Mouse (Mus musculus): ENCODE measurements around the gene Ntn3. TPM values are rescaled to one million over a fixed set of nuclear protein-coding genes. Genes with fewer than 3 reads are reported as not detected.

The Ntn3 gene
- polyA plus RNA-seq, 1 experiment from 2014 or later = 5.0 TPM

GRCm38 (mm10) chr17:24173423-24173822, 35.9 kb downstream of the Ntn3 start:
- Histone ChIP-seq H3K9ac (replicated peaks; ENCODE audit: low read depth, low read length) (no peak overlapping the region), H3K36me3 (ENCODE audit: control insufficient read depth, insufficient read depth, low read length) (no peaks in the 10 kb centered on the region), H3K27me3 (ENCODE audit: control insufficient read depth, insufficient read depth, low read length) (no peaks in the 10 kb centered on the region), H3K9me3 (ENCODE audit: control insufficient read depth, low read length) (no peaks in the 10 kb centered on the region), H3K4me3 (ENCODE audit: low read depth, low read length) (no peak overlapping the region), H3K4me2 (ENCODE audit: low read depth, low read length) (no peak overlapping the region), H3K4me1 (ENCODE audit: control insufficient read depth, insufficient read depth, low read length) (peaks cover 6% of the 10 kb centered on the region), H3K27ac (ENCODE audit: low read depth, low read length) (no peak overlapping the region)
- no peak for ATAC-seq (ENCODE audit: low read depth)
- WGBS = 11% methylated on average over 3 of the region's 3 CpGs

- H3K9ac ChIP-seq (replicated peaks; ENCODE audit: low read depth, low read length) = no peak overlapping the region
- ATAC-seq (ENCODE audit: low read depth) = no peak
- no peak overlapping the region for H3K4me3 ChIP-seq (ENCODE audit: low read depth, low read length)
- no peak overlapping the region for H3K27ac ChIP-seq (ENCODE audit: low read depth, low read length)
- H3K27me3 ChIP-seq (ENCODE audit: control insufficient read depth, insufficient read depth, low read length) = no peaks in the 10 kb centered on the region
- WGBS = 86% methylated on average over 4 of the region's 4 CpGs
- peaks cover 8% of the 10 kb centered on the region for H3K36me3 ChIP-seq (ENCODE audit: control insufficient read depth, insufficient read depth, low read length)
- H3K4me1 ChIP-seq (ENCODE audit: control insufficient read depth, insufficient read depth, low read length) = peaks cover 22% of the 10 kb centered on the region
- H3K4me2 ChIP-seq (ENCODE audit: low read depth, low read length) = no peak overlapping the region
- no peaks in the 10 kb centered on the region for H3K9me3 ChIP-seq (ENCODE audit: control insufficient read depth, low read length)
These were observed 37.6 kb downstream of the Ntn3 start for GRCm38 (mm10) chr17:24171738-24172137.

- Histone ChIP-seq H3K4me1 (ENCODE audit: control insufficient read depth, insufficient read depth, low read length) (peaks cover 22% of the 10 kb centered on the region), H3K9me3 (ENCODE audit: control insufficient read depth, low read length) (no peaks in the 10 kb centered on the region), H3K4me2 (ENCODE audit: low read depth, low read length) (no peak overlapping the region), H3K36me3 (ENCODE audit: control insufficient read depth, insufficient read depth, low read length) (peaks cover 8% of the 10 kb centered on the region), H3K27me3 (ENCODE audit: control insufficient read depth, insufficient read depth, low read length) (no peaks in the 10 kb centered on the region), H3K27ac (ENCODE audit: low read depth, low read length) (no peak overlapping the region), H3K9ac (replicated peaks; ENCODE audit: low read depth, low read length) (no peak overlapping the region), H3K4me3 (ENCODE audit: low read depth, low read length) (no peak overlapping the region)
- 84% methylated on average over 5 of the region's 5 CpGs for WGBS
- ATAC-seq (ENCODE audit: low read depth) = no peak
These were observed 38.6 kb downstream of the Ntn3 start for GRCm38 (mm10) chr17:24170729-24171128.

- Histone ChIP-seq H3K9me3 (ENCODE audit: control insufficient read depth, low read length) (no peaks in the 10 kb centered on the region), H3K9ac (replicated peaks; ENCODE audit: low read depth, low read length) (peak overlapping the region; percentile 94; the same call in 1 of the 2 replicates), H3K36me3 (ENCODE audit: control insufficient read depth, insufficient read depth, low read length) (peaks cover 10% of the 10 kb centered on the region), H3K27me3 (ENCODE audit: control insufficient read depth, insufficient read depth, low read length) (no peaks in the 10 kb centered on the region), H3K4me3 (ENCODE audit: low read depth, low read length) (peak overlapping the region; percentile 87), H3K27ac (ENCODE audit: low read depth, low read length) (peak overlapping the region; percentile 99; the same call in 1 of the 2 replicates), H3K4me2 (ENCODE audit: low read depth, low read length) (peak overlapping the region; percentile 74), H3K4me1 (ENCODE audit: control insufficient read depth, insufficient read depth, low read length) (peaks cover 22% of the 10 kb centered on the region)
- ATAC-seq (ENCODE audit: low read depth) = no peak
- 66% methylated on average over 3 of the region's 3 CpGs for WGBS
These were observed 39.2 kb downstream of the Ntn3 start for GRCm38 (mm10) chr17:24170125-24170524.

- under 1% methylated on average over 58 of the region's 58 CpGs for WGBS
- peak within 1 kb of the TSS; percentile 99 for H3K27ac ChIP-seq (ENCODE audit: low read depth, low read length)
- peak within 1 kb of the TSS; percentile 94 for H3K9ac ChIP-seq (replicated peaks; ENCODE audit: low read depth, low read length)
- H3K4me1 ChIP-seq (ENCODE audit: control insufficient read depth, insufficient read depth, low read length) = peaks cover 22% of the 10 kb centered on the region
- ATAC-seq (ENCODE audit: low read depth) = peak; percentile 89
- no peaks in the 10 kb centered on the region for H3K27me3 ChIP-seq (ENCODE audit: control insufficient read depth, insufficient read depth, low read length)
- peak within 1 kb of the TSS; percentile 74 for H3K4me2 ChIP-seq (ENCODE audit: low read depth, low read length)
- H3K4me3 ChIP-seq (ENCODE audit: low read depth, low read length) = peak within 1 kb of the TSS; percentile 87
- H3K9me3 ChIP-seq (ENCODE audit: control insufficient read depth, low read length) = no peaks in the 10 kb centered on the region
- peaks cover 15% of the 10 kb centered on the region for H3K36me3 ChIP-seq (ENCODE audit: control insufficient read depth, insufficient read depth, low read length)
These were observed 39.8 kb downstream of the Ntn3 start, which contains the start of gene Atp6v0c for GRCm38 (mm10) chr17:24169317-24170065. TSS of gene Atp6v0c (minus strand) at chr17:24169702.

GRCm38 (mm10) chr17:24168590-24169277, 40.6 kb downstream of the Ntn3 start:
- Histone ChIP-seq H3K9ac (replicated peaks; ENCODE audit: low read depth, low read length) (peak overlapping the region; percentile 94), H3K9me3 (ENCODE audit: control insufficient read depth, low read length) (no peaks in the 10 kb centered on the region), H3K27ac (ENCODE audit: low read depth, low read length) (peak overlapping the region; percentile 99), H3K27me3 (ENCODE audit: control insufficient read depth, insufficient read depth, low read length) (no peaks in the 10 kb centered on the region), H3K4me3 (ENCODE audit: low read depth, low read length) (peak overlapping the region; percentile 87), H3K4me1 (ENCODE audit: control insufficient read depth, insufficient read depth, low read length) (peaks cover 22% of the 10 kb centered on the region), H3K36me3 (ENCODE audit: control insufficient read depth, insufficient read depth, low read length) (peaks cover 15% of the 10 kb centered on the region), H3K4me2 (ENCODE audit: low read depth, low read length) (peak overlapping the region; percentile 74)
- peak; percentile 61 for ATAC-seq (ENCODE audit: low read depth)
- WGBS = under 1% methylated on average over 35 of the region's 41 CpGs

- 61% methylated on average over 7 of the region's 7 CpGs for WGBS
- peaks cover 15% of the 10 kb centered on the region for H3K36me3 ChIP-seq (ENCODE audit: control insufficient read depth, insufficient read depth, low read length)
These were observed 41.3 kb downstream of the Ntn3 start for GRCm38 (mm10) chr17:24167891-24168505.

GRCm38 (mm10) chr17:24167120-24167519, 42.2 kb downstream of the Ntn3 start:
- Histone ChIP-seq H3K4me3 (ENCODE audit: low read depth, low read length) (no peak overlapping the region), H3K9ac (replicated peaks; ENCODE audit: low read depth, low read length) (no peak overlapping the region), H3K36me3 (ENCODE audit: control insufficient read depth, insufficient read depth, low read length) (peaks cover 15% of the 10 kb centered on the region), H3K9me3 (ENCODE audit: control insufficient read depth, low read length) (no peaks in the 10 kb centered on the region), H3K4me1 (ENCODE audit: control insufficient read depth, insufficient read depth, low read length) (peaks cover 25% of the 10 kb centered on the region), H3K27me3 (ENCODE audit: control insufficient read depth, insufficient read depth, low read length) (no peaks in the 10 kb centered on the region), H3K27ac (ENCODE audit: low read depth, low read length) (no peak overlapping the region), H3K4me2 (ENCODE audit: low read depth, low read length) (peak overlapping the region; percentile 74; the same call in 1 of the 2 replicates)
- ATAC-seq (ENCODE audit: low read depth) = no peak
- WGBS = 92% methylated on average over 6 of the region's 6 CpGs

More at GRCm38 (mm10) chr17:24167891-24168505, 41.3 kb downstream of the Ntn3 start:
- H3K9ac ChIP-seq (replicated peaks; ENCODE audit: low read depth, low read length) = peak overlapping the region; percentile 94
- peak overlapping the region; percentile 99 for H3K27ac ChIP-seq (ENCODE audit: low read depth, low read length)
- no peaks in the 10 kb centered on the region for H3K27me3 ChIP-seq (ENCODE audit: control insufficient read depth, insufficient read depth, low read length)
- peaks cover 22% of the 10 kb centered on the region for H3K4me1 ChIP-seq (ENCODE audit: control insufficient read depth, insufficient read depth, low read length)
- peak overlapping the region; percentile 87 for H3K4me3 ChIP-seq (ENCODE audit: low read depth, low read length)
- ATAC-seq (ENCODE audit: low read depth) = no peak
- H3K9me3 ChIP-seq (ENCODE audit: control insufficient read depth, low read length) = no peaks in the 10 kb centered on the region
- peak overlapping the region; percentile 74 for H3K4me2 ChIP-seq (ENCODE audit: low read depth, low read length)

Data from neural tube, embryonic 14.5 days (tissue).